Mouse (Mus musculus): Measurements from ENCODE around the gene Acss2. TPM values are rescaled to one million over a fixed set of nuclear protein-coding genes. Genes with fewer than 3 reads are reported as not detected.
A peak's percentile ranks its signal among the peaks of the same experiment; 100 is the strongest.

Acss2 gene
- polyA plus RNA-seq, 1 experiment = 13.1 TPM

DNA sequence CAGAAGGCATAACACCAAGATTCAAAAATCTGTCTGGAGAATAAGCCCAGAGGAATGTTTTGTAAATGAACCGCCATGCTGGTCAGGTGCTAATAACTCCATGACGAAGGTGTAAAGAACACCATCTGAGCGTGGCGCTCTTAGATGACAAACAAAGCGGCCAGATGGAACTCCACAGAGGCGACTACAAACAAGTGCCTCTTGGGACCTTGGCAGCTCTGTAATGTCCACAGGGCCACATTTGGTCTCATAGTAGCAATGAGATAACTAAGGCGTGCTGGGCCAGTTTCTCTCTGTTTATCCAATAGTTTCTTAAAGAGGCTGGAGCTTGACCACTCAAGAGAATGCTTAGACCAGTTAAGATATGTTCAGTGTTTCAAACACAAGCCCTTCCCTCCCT lies 56.2 kb downstream of the Acss2 start:
- no peak for DNase-seq (ENCODE audit: low read depth in 1 of 2, low spot score in 2 of 2)
- TF ChIP-seq CTCF (IDR thresholded peaks at IDR 0.05; ENCODE audit: extremely low read depth, insufficient read depth, insufficient read length, insufficient replicate concordance) (no peak), POLR2A (IDR thresholded peaks at IDR 0.05; ENCODE audit: low read depth, low read length) (no peak)
- no peaks in the 10 kb centered on the region for H3K4me1 ChIP-seq (ENCODE audit: control insufficient read depth, insufficient read depth, insufficient read length)
- H3K4me3 ChIP-seq (ENCODE audit: extremely low read depth, insufficient read depth, insufficient read length) = no peak overlapping the region
- 0 out of 2 replicates have a peak, but pooled peaks cover 1% of the 10 kb centered on the region for H3K36me3 ChIP-seq (ENCODE audit: control insufficient read depth, insufficient read depth, low read length)
- H3K27ac ChIP-seq (ENCODE audit: insufficient read depth, low read length) = no peak overlapping the region
- 97% methylated on average over 7 of the region's 7 CpGs for WGBS
- H3K27me3 ChIP-seq (ENCODE audit: control insufficient read depth, insufficient read depth, low read length) = no peaks in the 10 kb centered on the region

DNA sequence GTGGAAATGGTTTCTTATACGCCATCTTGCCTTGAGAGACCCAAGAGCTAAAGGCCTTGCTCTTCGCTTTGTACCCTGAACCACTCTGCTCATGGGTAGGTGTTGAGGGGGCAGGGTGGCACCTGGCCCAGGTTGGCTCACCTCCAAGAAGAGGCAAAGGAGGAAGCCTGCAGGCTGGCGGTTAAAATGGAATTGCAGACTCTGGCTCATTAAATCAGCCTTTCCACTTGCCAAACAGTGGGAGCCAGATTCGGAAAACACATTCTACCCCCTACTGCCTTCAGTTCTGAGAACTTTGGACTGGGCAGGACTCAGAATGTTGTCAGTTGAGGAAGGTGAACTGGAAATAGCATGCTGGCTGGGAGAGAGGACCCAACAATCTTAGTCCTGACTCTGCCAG lies 57.0 kb downstream of the Acss2 start:
- TF ChIP-seq POLR2A (IDR thresholded peaks at IDR 0.05; ENCODE audit: low read depth, low read length) = no peak
- TF ChIP-seq CTCF (IDR thresholded peaks at IDR 0.05; ENCODE audit: extremely low read depth, insufficient read depth, insufficient read length, insufficient replicate concordance) = no peak
- H3K27me3 ChIP-seq (ENCODE audit: control insufficient read depth, insufficient read depth, low read length) = no peaks in the 10 kb centered on the region
- 93% methylated on average over 4 of the region's 4 CpGs for WGBS
- H3K36me3 ChIP-seq (ENCODE audit: control insufficient read depth, insufficient read depth, low read length) = 0 out of 2 replicates have a peak, but pooled peaks cover 1% of the 10 kb centered on the region
- no peak overlapping the region for H3K4me3 ChIP-seq (ENCODE audit: extremely low read depth, insufficient read depth, insufficient read length)
- no peaks in the 10 kb centered on the region for H3K4me1 ChIP-seq (ENCODE audit: control insufficient read depth, insufficient read depth, insufficient read length)
- H3K27ac ChIP-seq (ENCODE audit: insufficient read depth, low read length) = no peak overlapping the region
- DNase-seq (ENCODE audit: low read depth in 1 of 2, low spot score in 2 of 2) = no peak

- no peaks in the 10 kb centered on the region; the same call in 1 of the 2 replicates for H3K36me3 ChIP-seq (ENCODE audit: control insufficient read depth, insufficient read depth, low read length)
- no peak for DNase-seq (ENCODE audit: low read depth in 1 of 2, low spot score in 2 of 2)
- H3K27me3 ChIP-seq (ENCODE audit: control insufficient read depth, insufficient read depth, low read length) = no peaks in the 10 kb centered on the region
- TF ChIP-seq CTCF (IDR thresholded peaks at IDR 0.05; ENCODE audit: extremely low read depth, insufficient read depth, insufficient read length, insufficient replicate concordance) (no peak), POLR2A (IDR thresholded peaks at IDR 0.05; ENCODE audit: low read depth, low read length) (no peak)
- H3K4me1 ChIP-seq (ENCODE audit: control insufficient read depth, insufficient read depth, insufficient read length) = no peaks in the 10 kb centered on the region
- no peak overlapping the region for H3K4me3 ChIP-seq (ENCODE audit: extremely low read depth, insufficient read depth, insufficient read length)
- 96% methylated on average over 9 of the region's 9 CpGs for WGBS
- H3K27ac ChIP-seq (ENCODE audit: insufficient read depth, low read length) = no peak overlapping the region
Observed at GRCm38 (mm10) chr2:155576656-155577055, 58.9 kb downstream of the Acss2 start.

DNA sequence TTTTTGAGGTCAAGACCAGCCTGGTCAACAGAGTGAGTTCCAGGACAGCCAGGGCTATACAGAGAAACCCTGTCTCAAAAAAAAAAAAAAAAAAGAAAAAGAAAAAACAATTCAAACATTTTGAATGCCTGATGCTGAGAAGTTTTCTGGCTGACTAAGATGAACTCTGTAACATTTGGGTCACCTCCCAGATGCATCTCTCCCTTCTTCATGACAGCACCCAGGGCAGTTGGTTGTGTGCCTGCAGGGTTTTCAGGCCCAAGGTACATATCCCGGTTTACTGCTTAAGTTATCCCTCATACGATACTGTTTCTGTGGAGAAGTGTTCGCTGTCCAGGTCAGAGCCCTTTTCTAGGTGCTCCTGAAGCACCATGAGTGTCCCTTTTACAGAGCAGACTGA lies 62.6 kb downstream of the Acss2 start:
- Histone ChIP-seq H3K4me1 (ENCODE audit: control insufficient read depth, insufficient read depth, insufficient read length) (no peaks in the 10 kb centered on the region), H3K4me3 (ENCODE audit: extremely low read depth, insufficient read depth, insufficient read length) (no peak overlapping the region), H3K27ac (ENCODE audit: insufficient read depth, low read length) (no peak overlapping the region), H3K36me3 (ENCODE audit: control insufficient read depth, insufficient read depth, low read length) (no peaks in the 10 kb centered on the region; the same call in 1 of the 2 replicates), H3K27me3 (ENCODE audit: control insufficient read depth, insufficient read depth, low read length) (no peaks in the 10 kb centered on the region)
- 88% methylated on average over 3 of the region's 3 CpGs for WGBS
- TF ChIP-seq POLR2A (IDR thresholded peaks at IDR 0.05; ENCODE audit: low read depth, low read length) (no peak), CTCF (IDR thresholded peaks at IDR 0.05; ENCODE audit: extremely low read depth, insufficient read depth, insufficient read length, insufficient replicate concordance) (no peak)
- DNase-seq (ENCODE audit: low read depth in 1 of 2, low spot score in 2 of 2) = no peak

GRCm38 (mm10) chr2:155582384-155582995 lies 64.7 kb downstream of the Acss2 start:
- TF ChIP-seq POLR2A (IDR thresholded peaks at IDR 0.05; ENCODE audit: low read depth, low read length) (no peak), CTCF (IDR thresholded peaks at IDR 0.05; ENCODE audit: extremely low read depth, insufficient read depth, insufficient read length, insufficient replicate concordance) (no peak)
- 84% methylated on average over 4 of the region's 4 CpGs for WGBS
- DNase-seq (ENCODE audit: low read depth in 1 of 2, low spot score in 2 of 2) = no peak
- Histone ChIP-seq H3K27ac (ENCODE audit: insufficient read depth, low read length) (no peak overlapping the region), H3K4me1 (ENCODE audit: control insufficient read depth, insufficient read depth, insufficient read length) (no peaks in the 10 kb centered on the region), H3K36me3 (ENCODE audit: control insufficient read depth, insufficient read depth, low read length) (no peaks in the 10 kb centered on the region; the same call in 1 of the 2 replicates), H3K4me3 (ENCODE audit: extremely low read depth, insufficient read depth, insufficient read length) (no peak overlapping the region), H3K27me3 (ENCODE audit: control insufficient read depth, insufficient read depth, low read length) (no peaks in the 10 kb centered on the region)

DNA sequence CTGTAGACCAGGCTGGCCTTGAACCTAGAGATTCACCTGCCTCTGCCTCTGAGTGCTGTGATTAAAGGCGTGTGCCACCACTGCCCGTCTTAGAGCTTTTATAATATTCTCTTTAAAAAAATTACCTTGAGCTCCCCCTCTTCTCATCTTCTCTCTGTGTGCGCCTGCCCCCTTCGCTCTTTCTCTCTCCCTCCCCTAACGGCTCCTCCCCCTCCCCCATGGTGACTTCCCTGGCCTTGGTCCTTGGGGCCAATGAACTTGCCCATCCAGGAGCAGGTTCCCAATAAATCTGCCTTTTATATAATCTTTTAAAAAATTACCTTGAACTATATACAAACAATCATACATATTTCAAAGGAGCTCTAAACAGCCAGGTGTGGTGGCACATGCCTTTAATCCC lies 65.2 kb downstream of the Acss2 start:
- H3K27me3 ChIP-seq (ENCODE audit: control insufficient read depth, insufficient read depth, low read length) = no peaks in the 10 kb centered on the region
- WGBS = 94% methylated on average over 5 of the region's 5 CpGs
- no peak overlapping the region for H3K27ac ChIP-seq (ENCODE audit: insufficient read depth, low read length)
- no peak for TF ChIP-seq POLR2A (IDR thresholded peaks at IDR 0.05; ENCODE audit: low read depth, low read length)
- no peaks in the 10 kb centered on the region for H3K4me1 ChIP-seq (ENCODE audit: control insufficient read depth, insufficient read depth, insufficient read length)
- H3K36me3 ChIP-seq (ENCODE audit: control insufficient read depth, insufficient read depth, low read length) = no peaks in the 10 kb centered on the region; the same call in 1 of the 2 replicates
- no peak for DNase-seq (ENCODE audit: low read depth in 1 of 2, low spot score in 2 of 2)
- H3K4me3 ChIP-seq (ENCODE audit: extremely low read depth, insufficient read depth, insufficient read length) = no peak overlapping the region

GRCm38 (mm10) chr2:155583927-155584530 lies 66.3 kb downstream of the Acss2 start:
- Histone ChIP-seq H3K4me3 (ENCODE audit: extremely low read depth, insufficient read depth, insufficient read length) (no peak overlapping the region), H3K27ac (ENCODE audit: insufficient read depth, low read length) (no peak overlapping the region), H3K27me3 (ENCODE audit: control insufficient read depth, insufficient read depth, low read length) (no peaks in the 10 kb centered on the region), H3K36me3 (ENCODE audit: control insufficient read depth, insufficient read depth, low read length) (no peaks in the 10 kb centered on the region; the same call in 1 of the 2 replicates), H3K4me1 (ENCODE audit: control insufficient read depth, insufficient read depth, insufficient read length) (no peaks in the 10 kb centered on the region)
- peak; percentile 64; the same call in 1 of the 2 replicates for TF ChIP-seq CTCF (IDR thresholded peaks at IDR 0.05; ENCODE audit: extremely low read depth, insufficient read depth, insufficient read length, insufficient replicate concordance)
- no peak for TF ChIP-seq POLR2A (IDR thresholded peaks at IDR 0.05; ENCODE audit: low read depth, low read length)
- peak; percentile 9 to 11 for DNase-seq (ENCODE audit: low read depth in 1 of 2, low spot score in 2 of 2)
- WGBS = 60% methylated on average over 5 of the region's 5 CpGs

All from spleen, adult 2 months (tissue).